Mouse (Mus musculus) layer of hippocampus, postnatal 25 days (tissue): ENCODE measurements around the gene Clmp. TPM values are rescaled to one million over a fixed set of nuclear protein-coding genes. Genes with fewer than 3 reads are reported as not detected.
"Not testable (repeated sequence)": the region's sequence is repeated elsewhere in the genome, so short reads cannot be mapped to it uniquely, and the experiment has no call there.

Experiments used
- DNase-seq, 2 experiments: peaks; one replicate each; pipeline ENCODE4 v3.0.0; 2022; ENCODE audit warnings: mixed read lengths in 2 of 2, low spot score in 1 of 2; ENCODE audit errors: extremely low spot score in 1 of 2
- total RNA-seq, 2 experiments: library from RNA; stranded (reverse); gene quantifications; 2 replicates each; pipeline ENCODE4 v1.2.3; 2021

Clmp gene
- total RNA-seq, 2 experiments from 2014 or later: 27.2 to 30.0 TPM

DNA sequence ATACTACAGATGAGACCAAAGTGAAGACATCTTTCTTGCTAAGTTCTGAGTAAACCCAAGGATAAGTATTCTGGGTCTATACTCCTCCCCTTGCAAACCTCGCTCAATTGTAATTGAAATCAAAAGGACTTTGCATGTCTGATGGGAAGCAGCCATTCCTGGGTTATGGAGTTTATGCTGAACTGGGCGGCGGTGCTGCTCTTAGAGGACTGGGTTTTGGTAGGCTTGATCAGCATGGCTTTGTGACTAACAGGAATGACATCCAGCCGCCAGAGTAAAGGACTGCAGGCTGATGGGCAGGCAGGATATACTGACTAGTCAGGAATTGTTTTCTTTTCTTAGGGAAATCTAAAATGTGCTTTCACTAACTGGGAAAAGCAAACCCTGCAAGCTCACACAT is 82.2 kb downstream of the Clmp start:
- DNase-seq: no peak

- no peak for DNase-seq
Observed at GRCm38 (mm10) chr9:40772246-40772645, 86.5 kb downstream of the Clmp start.

GRCm38 (mm10) chr9:40773142-40773541 is 87.4 kb downstream of the Clmp start:
- not testable (repeated sequence) for DNase-seq

DNA sequence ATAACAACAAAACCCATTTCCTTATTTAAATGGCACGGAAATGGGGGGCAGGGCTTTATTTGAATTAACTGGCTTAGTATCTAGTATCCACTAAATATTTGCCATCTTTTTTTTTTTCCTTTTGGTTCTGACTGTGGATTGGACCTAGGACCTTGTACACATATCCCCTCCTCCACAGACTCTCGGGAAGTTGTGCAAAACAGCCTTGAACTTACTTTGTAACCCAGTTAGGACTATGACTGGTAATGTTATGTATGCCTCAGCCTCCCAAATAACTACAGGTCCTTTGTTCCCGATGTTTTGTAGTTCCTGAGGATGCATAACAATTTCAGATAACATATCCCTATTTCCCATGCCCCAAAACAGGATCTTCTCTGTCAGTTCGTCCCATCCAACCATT is 88.1 kb downstream of the Clmp start:
- DNase-seq: no peak

- DNase-seq: no peak
Observed at GRCm38 (mm10) chr9:40776044-40776443, 90.3 kb downstream of the Clmp start.

DNA sequence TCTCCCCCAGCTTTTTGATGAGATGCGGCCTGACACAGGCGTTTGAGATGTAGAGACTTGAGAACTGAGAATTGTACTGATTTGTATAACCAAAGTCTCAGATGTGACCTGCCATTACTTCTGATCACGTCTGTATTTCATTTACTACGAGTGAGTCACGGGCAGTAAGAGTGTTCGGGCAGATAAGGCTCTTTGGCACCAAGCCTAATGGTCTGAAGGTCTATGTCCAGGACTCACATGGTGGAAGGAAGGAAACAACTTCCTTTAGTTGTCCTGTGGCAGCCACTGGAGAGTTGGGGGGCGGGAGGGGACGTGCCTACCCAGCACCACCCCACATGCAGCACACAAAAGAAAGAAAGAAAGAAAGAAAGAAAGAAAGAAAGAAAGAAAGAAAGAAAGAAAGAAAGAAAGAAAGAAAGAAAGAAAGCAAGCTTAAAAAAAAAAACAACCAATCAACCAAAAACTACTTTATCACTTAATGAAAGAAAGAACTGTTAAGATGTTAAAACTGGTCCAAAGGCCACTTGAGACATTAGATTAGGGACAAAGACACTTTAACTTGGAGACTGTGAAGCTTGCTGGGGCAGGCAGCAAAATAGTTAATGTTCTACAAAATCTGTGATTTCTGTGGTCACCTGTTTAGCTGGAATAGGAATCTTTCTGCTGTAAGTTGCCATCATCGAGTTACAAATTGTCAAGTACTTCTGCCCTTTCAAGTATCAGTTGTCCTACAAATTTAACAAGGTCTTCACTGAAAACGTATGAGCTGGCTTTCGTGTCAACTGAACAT is 90.9 kb downstream of the Clmp start:
- no peak for DNase-seq

DNA sequence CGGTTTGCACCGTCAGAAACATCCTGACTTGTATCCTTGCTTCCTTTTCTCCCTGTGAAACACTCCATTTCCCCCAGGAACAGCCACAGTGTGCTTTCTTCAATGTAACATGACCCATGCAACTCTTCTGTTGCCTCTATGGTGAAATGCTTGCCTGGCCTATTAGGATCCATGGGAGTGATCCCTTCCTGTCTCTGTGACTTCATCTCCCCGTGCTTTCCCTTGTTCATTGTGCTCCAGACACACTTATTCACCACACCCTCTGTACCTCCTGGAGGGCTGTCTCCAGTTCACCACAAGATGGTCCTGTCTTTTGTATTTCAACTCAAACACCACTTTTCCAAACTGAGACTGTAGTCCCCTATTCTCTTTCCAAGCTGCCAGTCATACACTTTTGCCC is 94.3 kb downstream of the Clmp start:
- no peak for DNase-seq

DNA sequence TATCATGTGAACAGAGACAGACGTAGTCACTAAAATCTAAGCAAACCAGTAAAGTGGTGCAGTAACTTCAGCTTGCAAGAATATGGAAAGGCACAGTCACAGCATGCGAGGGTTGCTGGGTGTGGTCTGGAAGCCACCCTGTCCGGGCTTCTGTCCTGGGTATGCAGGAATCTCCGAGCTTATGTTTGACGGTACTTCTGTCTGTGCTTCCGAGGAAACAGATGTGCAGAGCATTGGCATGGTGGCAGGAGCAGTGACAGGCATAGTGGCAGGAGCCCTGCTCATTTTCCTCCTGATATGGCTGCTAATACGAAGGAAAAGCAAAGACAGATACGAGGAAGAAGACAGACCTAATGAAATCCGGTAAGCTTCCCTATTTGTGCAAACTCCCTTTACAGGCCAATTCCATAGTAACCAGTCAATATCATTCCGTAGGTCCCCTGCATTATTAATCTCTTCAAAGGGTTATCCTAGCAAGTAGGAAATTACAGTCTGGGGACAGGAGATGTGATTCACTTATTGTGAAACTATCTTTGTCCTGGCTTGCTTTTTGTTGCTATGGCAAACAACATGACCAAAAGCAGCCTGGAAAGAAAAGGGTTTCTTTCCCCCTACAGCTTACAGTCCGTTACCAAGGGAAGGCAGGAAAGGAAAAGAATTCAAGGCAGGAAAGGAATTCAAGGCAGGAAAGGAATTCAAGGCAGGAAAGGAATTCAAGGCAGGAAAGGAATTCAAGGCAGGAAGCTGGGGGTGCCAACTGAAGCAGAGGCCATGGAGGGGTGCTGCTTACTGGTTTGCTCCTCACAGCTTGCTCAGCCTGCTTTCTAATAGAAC is 95.3 kb downstream of the Clmp start:
- no peak for DNase-seq

DNA sequence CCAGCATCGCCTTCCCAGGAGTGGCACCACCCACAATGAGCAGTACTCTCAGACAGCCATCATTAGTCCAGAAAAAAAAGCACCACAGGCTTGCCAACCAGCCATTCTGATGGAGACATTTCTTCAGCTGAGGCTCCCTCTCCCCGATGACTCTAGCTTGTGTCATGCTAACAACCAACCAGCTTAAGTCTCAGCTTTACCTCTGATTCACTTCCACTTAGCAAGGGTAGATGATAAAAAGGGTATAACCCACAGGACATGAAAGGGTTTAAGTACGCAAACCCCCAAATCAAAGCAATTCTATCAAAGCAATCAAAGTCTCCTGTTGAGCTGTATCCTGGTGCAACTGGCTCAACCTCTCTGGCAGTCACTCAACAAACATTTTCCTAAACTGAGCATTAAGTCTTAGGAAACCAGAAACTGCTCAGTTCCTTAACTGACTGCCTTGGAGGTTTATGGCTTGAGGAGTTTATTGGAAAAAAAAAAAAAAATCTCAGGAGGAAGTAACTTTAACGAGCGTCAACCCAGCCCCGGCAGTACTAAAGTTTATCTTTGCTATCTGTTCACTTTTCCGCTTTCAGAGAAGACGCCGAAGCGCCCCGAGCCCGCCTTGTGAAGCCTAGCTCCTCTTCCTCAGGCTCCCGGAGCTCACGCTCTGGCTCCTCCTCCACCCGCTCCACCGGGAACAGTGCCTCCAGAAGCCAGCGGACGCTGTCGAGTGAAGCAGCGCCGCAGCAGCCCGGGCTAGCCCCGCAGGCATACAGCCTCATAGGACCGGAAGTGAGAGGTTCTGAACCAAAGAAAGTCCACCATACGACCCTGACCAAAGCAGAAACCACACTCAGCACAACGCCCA is 96.2 kb downstream of the Clmp start:
- no peak for DNase-seq

- DNase-seq: no peak
Observed at GRCm38 (mm10) chr9:40783641-40784373, 98.0 kb downstream of the Clmp start.

DNA sequence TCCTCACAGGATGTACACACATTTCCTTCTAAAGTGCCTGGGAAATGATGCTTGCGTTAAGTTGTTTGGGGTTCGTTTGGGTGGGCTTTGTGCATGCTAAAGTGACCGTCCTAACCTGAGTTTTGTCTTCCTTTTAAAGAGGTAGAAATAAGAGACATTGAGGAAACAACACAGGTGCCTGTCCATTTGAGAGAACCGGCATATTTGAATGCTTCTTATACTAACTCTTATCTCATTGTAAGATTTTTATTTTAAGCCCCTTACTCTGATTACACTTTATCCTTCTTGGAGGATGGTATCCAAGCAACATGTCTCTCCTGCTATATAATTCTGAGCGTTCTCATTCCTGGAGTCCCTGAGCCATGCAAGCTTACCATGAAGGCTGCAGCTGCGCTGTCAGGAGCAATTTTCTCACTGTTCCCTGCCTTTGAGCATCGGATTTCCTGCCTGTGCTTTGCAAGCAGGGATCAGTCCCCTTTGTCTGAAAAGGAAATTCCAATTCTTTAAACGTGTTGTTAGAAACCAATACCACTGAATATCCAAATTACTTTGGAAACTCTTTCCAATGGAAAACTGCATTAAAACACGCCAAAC is 98.7 kb downstream of the Clmp start:
- no peak for DNase-seq

DNA sequence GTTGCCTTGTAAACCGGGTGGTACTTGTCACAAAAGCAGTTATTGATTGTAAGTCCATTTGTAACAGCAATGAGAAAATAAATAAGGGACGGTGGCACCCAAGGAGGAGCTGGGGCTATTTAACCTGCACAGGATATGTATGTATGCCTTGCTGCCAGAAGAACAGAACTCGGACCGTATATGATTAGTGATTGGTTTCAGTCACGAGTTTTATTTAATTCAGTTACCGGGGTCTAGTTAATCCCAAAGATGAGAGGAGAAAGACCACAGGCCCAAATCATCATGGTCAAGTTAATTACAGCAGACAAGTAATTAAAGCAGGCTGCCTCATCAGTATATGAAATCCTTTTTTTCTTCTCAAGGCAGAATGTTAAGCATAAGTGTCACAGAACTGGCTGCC is 99.7 kb downstream of the Clmp start:
- DNase-seq: no peak

DNA sequence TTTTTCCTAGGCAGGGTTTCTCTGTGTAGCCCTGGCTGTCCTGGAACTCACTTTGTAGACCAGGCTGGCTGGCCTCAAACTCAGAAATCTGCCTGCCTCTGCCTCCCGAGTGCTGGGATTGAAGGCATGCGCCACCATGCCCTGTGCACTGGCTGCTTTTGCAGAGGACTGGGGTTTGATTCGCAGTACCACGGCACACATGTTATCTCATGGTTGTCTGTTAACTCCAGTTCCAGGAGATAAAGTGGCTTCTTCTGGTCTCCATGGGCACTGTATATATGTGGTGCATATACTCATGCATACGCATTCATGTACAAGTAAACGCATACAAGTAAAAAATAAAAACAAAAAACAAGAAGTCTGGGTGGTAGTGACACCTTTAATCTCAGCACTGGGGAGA is 101.1 kb downstream of the Clmp start:
- not testable (repeated sequence) for DNase-seq

- DNase-seq: no peak
Observed at GRCm38 (mm10) chr9:40791864-40792633, 106.3 kb downstream of the Clmp start.

- DNase-seq: no peak
Observed at GRCm38 (mm10) chr9:40793581-40793980, 107.8 kb downstream of the Clmp start.

- DNase-seq: no peak
Observed at GRCm38 (mm10) chr9:40794251-40794650, 108.5 kb downstream of the Clmp start.

GRCm38 (mm10) chr9:40794926-40795325 is 109.2 kb downstream of the Clmp start:
- DNase-seq: no peak

- DNase-seq: no peak
Observed at GRCm38 (mm10) chr9:40795562-40795961, 109.8 kb downstream of the Clmp start.

- no peak for DNase-seq
Observed at GRCm38 (mm10) chr9:40796054-40796453, 110.3 kb downstream of the Clmp start.
